Mouse (Mus musculus) neural tube, embryonic 11.5 days (tissue): Measurements from ENCODE around the gene Cmtm8. TPM values are rescaled to one million over a fixed set of nuclear protein-coding genes. Genes with fewer than 3 reads are reported as not detected.
A peak's percentile ranks its signal among the peaks of the same experiment; 100 is the strongest.

Experiments used
- ATAC-seq: fragments of 200-750 bp; cut with Nextera tagmentation; 2 replicates; pipeline ENCODE4 v1.8.0; 2017; ENCODE audit warnings: moderate number of reproducible peaks, mild to moderate bottlenecking, moderate TSS enrichment, moderate library complexity; ENCODE audit not compliant: insufficient read depth, low FRiP score, low TSS enrichment
- DNase-seq: peaks from one replicate; pipeline ENCODE4 v3.0.0-alpha.2; 2015; ENCODE audit warnings: low spot score
- H3K27ac ChIP-seq: fragments of 300-500 bp; sonication (generic); 2 replicates; pipeline ENCODE4 v1.5.1; 2014; ENCODE audit warnings: low read depth, mild to moderate bottlenecking, low read length
- H3K27me3 ChIP-seq: fragments of 300-500 bp; sonication (generic); 2 replicates; pipeline ENCODE4 v1.6.1; 2014; ENCODE audit warnings: mild to moderate bottlenecking, low read length, mixed read lengths; ENCODE audit not compliant: control insufficient read depth, insufficient read depth
- H3K36me3 ChIP-seq: fragments of 300-500 bp; sonication (generic); 2 replicates; pipeline ENCODE4 v1.6.1; 2014; ENCODE audit warnings: mild to moderate bottlenecking, low read length, moderate library complexity, mixed read lengths; ENCODE audit not compliant: control insufficient read depth, insufficient read depth
- H3K4me1 ChIP-seq: fragments of 300-500 bp; sonication (generic); 2 replicates; pipeline ENCODE4 v1.6.1; 2014; ENCODE audit warnings: low read length, mixed read lengths; ENCODE audit not compliant: control insufficient read depth, insufficient read depth
- H3K4me2 ChIP-seq: fragments of 300-500 bp; sonication (generic); 2 replicates; pipeline ENCODE4 v1.6.1; 2014; ENCODE audit warnings: low read depth, mild to moderate bottlenecking, moderate library complexity
- H3K4me3 ChIP-seq: fragments of 300-500 bp; sonication (generic); 2 replicates; pipeline ENCODE4 v1.5.1; 2014; ENCODE audit warnings: low read depth, low read length
- H3K9ac ChIP-seq: fragments of 300-500 bp; sonication (generic); 2 replicates; pipeline ENCODE4 v1.6.1; 2014; ENCODE audit warnings: mild to moderate bottlenecking, low read length
- H3K9me3 ChIP-seq: fragments of 300-500 bp; sonication (generic); 2 replicates; pipeline ENCODE4 v1.6.1; 2016; ENCODE audit warnings: low read length; ENCODE audit not compliant: control insufficient read depth
- WGBS: fragments of 180-500 bp; shearing (Covaris S2); extraction: QIAGEN DNeasy Blood & Tissue Kit; methylation state at CpG from one replicate; pipeline ENCODE4 v1.1.7; 2014; 5-methylcytosine and 5-hydroxymethylcytosine counted together
- polyA plus RNA-seq: library from polyadenylated mRNA; unstranded; fragments of >200 nt; fragmentation: Nextera tagmentation; extraction: Ambion mirVana; gene quantifications from 2 replicates; pipeline ENCODE4 v1.2.1, GENCODE M21; 2014

The Cmtm8 gene
- polyA plus RNA-seq, 1 experiment from 2014 or later: 20.4 TPM

DNA sequence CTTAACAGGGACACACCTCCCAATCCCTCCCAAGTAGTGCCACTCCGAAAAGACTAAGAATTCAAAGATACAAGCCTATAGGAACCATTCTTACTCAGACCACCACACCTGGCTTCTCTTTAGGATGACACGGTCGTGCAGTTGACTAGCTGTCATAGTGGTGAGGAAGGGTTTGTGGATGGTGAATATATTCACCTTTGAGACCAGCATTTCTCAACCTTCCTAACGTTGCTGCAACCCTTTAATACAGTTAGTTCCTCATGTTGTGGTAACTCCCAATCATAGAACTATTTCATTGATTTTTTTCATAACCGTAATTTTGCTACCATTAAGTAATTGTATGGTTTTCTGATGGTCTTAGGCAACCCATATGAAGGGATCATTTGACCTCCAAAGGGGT is 56.8 kb downstream of the Cmtm8 start:
- H3K4me3 ChIP-seq: no peak overlapping the region
- no peak overlapping the region for H3K9ac ChIP-seq
- ATAC-seq (no peak), DNase-seq (no peak)
- no peak overlapping the region for H3K27ac ChIP-seq
- no peaks in the 10 kb centered on the region for H3K4me1 ChIP-seq
- H3K36me3 ChIP-seq: no peaks in the 10 kb centered on the region
- no peaks in the 10 kb centered on the region for H3K27me3 ChIP-seq
- H3K4me2 ChIP-seq: no peak overlapping the region
- H3K9me3 ChIP-seq: no peaks in the 10 kb centered on the region
- WGBS: 92% methylated on average over 5 of the region's 5 CpGs

DNA sequence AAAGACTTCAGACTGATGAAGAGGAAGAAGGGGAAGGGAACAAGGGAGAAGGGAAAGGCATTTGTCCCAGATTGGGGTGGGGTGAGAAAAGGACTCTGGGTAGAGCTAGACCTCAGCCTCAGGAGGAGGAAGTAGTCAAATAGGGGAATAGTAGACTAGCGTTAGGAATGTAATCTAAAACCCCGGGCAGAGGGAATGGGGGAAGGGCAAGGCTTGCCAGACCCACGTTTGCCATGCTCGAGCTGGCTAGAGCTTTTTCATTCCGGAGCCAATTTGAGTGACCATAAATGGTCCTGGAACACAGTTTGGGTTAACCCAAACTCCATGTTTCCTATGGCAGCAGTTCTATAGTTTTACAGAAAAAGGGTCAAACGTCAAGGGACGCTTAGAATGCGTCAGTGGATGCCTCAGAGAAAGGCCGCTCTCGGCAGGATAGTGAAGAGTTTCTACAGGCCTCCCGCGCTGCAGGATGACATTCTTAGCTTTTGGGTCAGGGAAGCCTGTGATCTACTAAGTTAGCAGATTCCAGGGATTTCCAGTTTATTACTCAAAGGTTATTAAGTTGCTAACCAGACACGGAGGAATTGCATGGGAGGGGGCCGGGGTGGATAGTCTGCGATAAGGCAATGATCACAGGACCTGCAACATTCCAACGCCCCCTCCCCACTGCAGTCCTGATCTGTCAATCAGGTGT is 58.4 kb downstream of the Cmtm8 start:
- H3K27ac ChIP-seq: no peak overlapping the region

DNA sequence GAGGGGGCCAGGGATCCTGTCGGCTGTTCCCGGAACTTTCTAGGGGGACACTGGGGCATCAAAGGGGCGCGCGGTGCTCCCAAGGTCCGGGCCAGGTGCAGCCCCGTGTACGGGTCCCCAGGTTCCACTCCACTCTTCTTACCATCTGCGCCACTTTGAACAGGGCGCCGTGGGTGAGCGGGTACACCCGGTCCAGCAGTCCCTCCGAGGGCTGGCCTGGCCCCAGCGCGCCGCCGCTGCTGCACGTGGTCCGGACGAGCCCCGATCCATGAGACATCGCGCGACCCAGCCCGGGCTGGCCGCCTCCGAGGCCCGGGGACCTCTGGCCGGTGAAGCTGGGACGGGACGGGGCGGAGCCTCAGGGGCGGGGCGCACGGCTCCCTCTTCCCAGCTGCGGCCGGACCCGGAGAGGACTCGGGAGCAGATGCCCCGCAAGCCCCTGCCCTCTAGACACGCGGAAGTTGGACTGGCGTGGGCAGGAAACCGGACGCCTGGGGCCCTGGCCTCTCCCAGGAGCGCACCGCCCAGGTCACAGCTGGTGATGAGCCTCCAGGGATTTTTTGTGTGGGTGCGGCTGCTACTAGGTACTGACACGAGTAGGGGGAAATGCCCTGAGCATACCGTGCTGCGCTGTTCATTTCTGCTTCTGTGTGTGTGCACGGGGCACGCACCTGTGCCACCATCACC is 62.3 kb downstream of the Cmtm8 start, which contains the start of gene Cmtm7:
TSS of gene Cmtm7 (minus strand) at position 331 of the 687 bp plus-strand sequence.
- WGBS: 1% methylated on average over 37 of the region's 54 CpGs
- H3K27ac ChIP-seq: 0 out of 2 replicates have a peak within 1 kb of the TSS, but pooled peaks have one; percentile 39
- H3K36me3 ChIP-seq: no peaks in the 10 kb centered on the region
- no peaks in the 10 kb centered on the region for H3K27me3 ChIP-seq
- no peaks in the 10 kb centered on the region for H3K9me3 ChIP-seq
- H3K4me3 ChIP-seq: peak within 1 kb of the TSS; percentile 57
- H3K4me2 ChIP-seq: peak within 1 kb of the TSS; percentile 88
- ATAC-seq (peak; percentile 82), DNase-seq (peak; percentile 84)
- H3K9ac ChIP-seq: peak within 1 kb of the TSS; percentile 74
- H3K4me1 ChIP-seq: 0 out of 2 replicates have a peak, but pooled peaks cover 2% of the 10 kb centered on the region

More for the DNA sequence above, 58.4 kb downstream of the Cmtm8 start:
- H3K4me3 ChIP-seq: no peak overlapping the region
- H3K9me3 ChIP-seq: no peaks in the 10 kb centered on the region
- DNase-seq (peak; percentile 49), ATAC-seq (no peak)
- no peaks in the 10 kb centered on the region for H3K36me3 ChIP-seq
- H3K4me1 ChIP-seq: 0 out of 2 replicates have a peak, but pooled peaks cover 1% of the 10 kb centered on the region
- no peak overlapping the region for H3K9ac ChIP-seq
- 15% methylated on average over 16 of the region's 16 CpGs for WGBS
- no peaks in the 10 kb centered on the region for H3K27me3 ChIP-seq
- H3K4me2 ChIP-seq: no peak overlapping the region

DNA sequence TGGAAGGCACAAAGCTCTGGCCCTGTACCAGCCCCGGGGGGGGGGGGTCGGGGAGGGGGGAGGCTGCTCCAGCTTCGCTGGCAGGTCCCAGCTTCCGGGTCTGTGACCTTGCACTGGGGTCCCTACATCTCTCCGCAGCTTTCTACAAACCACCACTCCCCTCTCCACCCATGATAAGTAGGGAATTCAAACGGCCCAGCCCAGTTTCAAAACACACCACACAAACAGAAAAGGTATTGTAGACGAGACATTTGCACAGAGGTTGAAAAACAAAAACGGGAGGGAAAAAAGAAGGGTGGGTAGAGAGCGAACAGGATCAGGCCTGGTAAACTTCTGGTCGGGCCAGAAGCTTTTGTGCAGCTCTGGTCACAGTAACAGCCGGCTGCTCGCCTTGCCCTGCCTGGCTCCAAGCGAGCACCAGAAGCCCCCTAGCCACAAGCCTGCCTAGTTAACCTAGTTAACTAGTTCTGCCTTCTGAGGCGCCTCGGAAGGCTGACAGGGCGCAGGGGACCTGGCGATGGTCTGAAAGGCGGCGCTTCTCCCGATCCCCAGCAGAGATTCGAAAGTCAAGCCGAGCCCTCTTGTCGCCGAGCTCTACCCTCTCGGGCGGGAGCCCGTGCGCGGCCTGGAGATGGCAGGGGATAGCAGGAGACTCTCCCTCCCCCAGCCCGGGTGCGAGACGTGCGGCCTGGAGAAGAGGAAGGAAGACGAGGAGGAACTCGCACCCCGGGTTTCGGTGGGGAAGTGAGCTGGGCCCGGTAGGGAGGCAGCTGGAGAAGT is 63.0 kb downstream of the Cmtm8 start:
- 0 out of 2 replicates have a peak, but pooled peaks cover 2% of the 10 kb centered on the region for H3K4me1 ChIP-seq
- no peaks in the 10 kb centered on the region for H3K9me3 ChIP-seq
- DNase-seq (peak; percentile 72), ATAC-seq (peak; percentile 43)
- peak overlapping the region; percentile 57 for H3K4me3 ChIP-seq
- H3K27me3 ChIP-seq: no peaks in the 10 kb centered on the region
- H3K36me3 ChIP-seq: no peaks in the 10 kb centered on the region
- peak overlapping the region; percentile 88 for H3K4me2 ChIP-seq
- no peak overlapping the region for H3K27ac ChIP-seq
- H3K9ac ChIP-seq: peak overlapping the region; percentile 74
- under 1% methylated on average over 38 of the region's 38 CpGs for WGBS

DNA sequence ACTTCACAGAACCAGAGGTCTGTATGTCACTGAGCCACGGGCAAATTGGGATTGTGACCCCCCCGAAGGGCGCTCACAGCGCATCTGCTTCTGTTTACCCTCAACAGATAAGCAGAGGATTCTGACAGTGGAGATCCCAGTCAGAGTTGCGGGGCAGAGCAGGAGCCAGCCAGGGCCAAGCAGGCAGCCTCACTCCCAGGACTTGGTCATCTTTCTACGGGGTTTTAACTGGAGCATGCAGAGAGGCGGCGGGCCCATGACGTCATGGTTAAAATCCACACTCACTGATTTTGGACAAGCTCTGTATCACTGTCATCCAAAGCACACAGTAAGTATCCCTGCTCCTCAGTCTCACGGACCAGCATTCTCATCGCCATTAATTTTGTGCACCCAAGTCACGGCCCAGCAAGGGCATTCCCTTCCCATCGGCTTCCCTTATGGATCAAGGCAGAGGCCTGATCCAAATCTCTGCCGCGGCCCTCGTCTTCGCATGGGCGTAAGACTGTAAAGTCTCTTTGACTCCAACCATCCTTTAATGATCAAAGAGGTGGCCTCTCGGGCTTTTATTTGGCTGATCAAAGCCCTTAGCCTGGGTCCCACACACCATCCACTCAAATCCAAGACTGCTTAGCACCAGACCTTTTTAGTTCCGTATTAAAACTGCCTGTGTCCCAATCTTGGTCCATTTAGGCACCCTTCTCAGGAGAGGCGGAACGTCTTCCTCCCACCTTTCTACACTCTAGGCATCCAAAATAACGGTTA is 63.8 kb downstream of the Cmtm8 start:
- H3K27me3 ChIP-seq: no peaks in the 10 kb centered on the region
- H3K9ac ChIP-seq: peak overlapping the region; percentile 74
- no peak for DNase-seq
- H3K4me3 ChIP-seq: peak overlapping the region; percentile 57
- H3K27ac ChIP-seq: no peak overlapping the region
- 0 out of 2 replicates have a peak, but pooled peaks cover 2% of the 10 kb centered on the region for H3K4me1 ChIP-seq
- no peaks in the 10 kb centered on the region for H3K9me3 ChIP-seq
- WGBS: 30% methylated on average over 23 of the region's 23 CpGs
- H3K4me2 ChIP-seq: peak overlapping the region; percentile 88
- 0 out of 2 replicates have a peak, but pooled peaks have one; percentile 7 for ATAC-seq
- H3K36me3 ChIP-seq: no peaks in the 10 kb centered on the region

DNA sequence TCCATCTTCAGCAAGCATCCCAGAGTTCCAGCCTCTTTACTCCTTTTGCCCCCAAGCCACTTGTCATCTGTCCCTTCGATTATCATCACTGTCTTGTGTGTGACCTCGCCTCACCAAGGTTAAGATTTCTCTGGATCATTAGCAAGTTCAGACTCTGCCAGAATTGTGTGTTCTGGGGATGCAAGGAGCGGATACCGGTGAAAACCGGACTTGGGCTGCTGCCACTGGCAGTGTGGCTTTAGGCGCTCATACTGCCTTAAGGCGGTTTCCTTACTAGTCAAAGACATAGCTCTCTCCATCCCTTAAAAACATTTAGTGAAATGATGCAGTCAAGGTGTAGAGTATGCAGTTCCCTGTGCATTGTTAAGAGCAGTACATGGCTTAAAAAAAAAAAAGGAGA is 65.1 kb downstream of the Cmtm8 start:
- H3K9ac ChIP-seq: no peak overlapping the region

DNA sequence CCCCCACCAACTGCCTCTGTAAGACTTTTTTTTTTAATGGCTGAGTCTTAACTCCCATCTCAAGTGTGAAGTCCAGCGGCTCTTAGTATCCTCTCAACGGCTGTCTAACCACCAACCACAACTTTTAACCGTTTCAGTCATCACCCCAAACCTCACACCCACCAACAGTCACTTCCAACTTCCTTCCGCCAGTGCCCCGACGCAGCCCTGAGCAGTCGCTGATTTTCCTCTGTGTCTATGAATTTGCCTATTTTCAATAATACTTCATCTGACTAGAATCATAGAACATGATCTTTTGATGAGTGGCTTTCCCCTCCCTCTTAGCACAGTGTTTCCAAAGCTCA is 65.9 kb downstream of the Cmtm8 start:
- H3K27me3 ChIP-seq: no peaks in the 10 kb centered on the region
- H3K36me3 ChIP-seq: no peaks in the 10 kb centered on the region
- no peak overlapping the region for H3K4me2 ChIP-seq
- H3K9ac ChIP-seq: no peak overlapping the region
- no peak overlapping the region for H3K27ac ChIP-seq
- WGBS: 89% methylated on average over 7 of the region's 7 CpGs
- H3K4me1 ChIP-seq: 0 out of 2 replicates have a peak, but pooled peaks cover 2% of the 10 kb centered on the region
- H3K9me3 ChIP-seq: no peaks in the 10 kb centered on the region
- DNase-seq (no peak), ATAC-seq (no peak)
- H3K4me3 ChIP-seq: no peak overlapping the region

More for the DNA sequence above, 65.1 kb downstream of the Cmtm8 start:
- H3K4me3 ChIP-seq: no peak overlapping the region
- no peak overlapping the region for H3K4me2 ChIP-seq
- H3K9me3 ChIP-seq: no peaks in the 10 kb centered on the region
- H3K27me3 ChIP-seq: no peaks in the 10 kb centered on the region
- 0 out of 2 replicates have a peak, but pooled peaks cover 2% of the 10 kb centered on the region for H3K4me1 ChIP-seq
- H3K36me3 ChIP-seq: no peaks in the 10 kb centered on the region
- 92% methylated on average over 7 of the region's 7 CpGs for WGBS
- no peak overlapping the region for H3K27ac ChIP-seq
- no peak for ATAC-seq
- DNase-seq: no peak
